Mouse (Mus musculus) liver, adult 2 months (tissue): Measurements from ENCODE around the gene Ndufc2. TPM values are rescaled to one million over a fixed set of nuclear protein-coding genes. Genes with fewer than 3 reads are reported as not detected.
"Not testable (repeated sequence)": the region's sequence is repeated elsewhere in the genome, so short reads cannot be mapped to it uniquely, and the experiment has no call there.

Experiments used
- DNase-seq: peaks from one replicate; pipeline ENCODE4 v3.0.0-alpha.2; 2011; ENCODE audit warnings: low read depth, low spot score; ENCODE audit errors: extremely low read depth
- H3K27ac ChIP-seq: fragments of 200-500 bp; replicated peaks from 2 replicates; pipeline ENCODE4 v1.5.1; 2012; ENCODE audit warnings: low read depth, mild to moderate bottlenecking, control low read depth, inconsistent platforms, low read length; ENCODE audit not compliant: insufficient read depth
- H3K27me3 ChIP-seq: fragments of 200-500 bp; 2 replicates; pipeline ENCODE4 v1.6.1; 2012; ENCODE audit warnings: mild to moderate bottlenecking, moderate library complexity, low read length, inconsistent platforms; ENCODE audit not compliant: control insufficient read depth, insufficient read depth
- H3K36me3 ChIP-seq: fragments of 200-500 bp; 2 replicates; pipeline ENCODE4 v1.6.1; 2012; ENCODE audit warnings: low read length, inconsistent platforms; ENCODE audit not compliant: control insufficient read depth, insufficient read depth
- H3K4me1 ChIP-seq: fragments of 200-500 bp; 2 replicates; pipeline ENCODE4 v1.6.1; 2011; ENCODE audit warnings: low read length; ENCODE audit not compliant: control insufficient read depth, insufficient read depth
- H3K4me3 ChIP-seq: fragments of 200-500 bp; 2 replicates; pipeline ENCODE4 v1.5.1; 2011; ENCODE audit warnings: low read depth, mild to moderate bottlenecking, control low read depth, low read length, moderate library complexity; ENCODE audit not compliant: insufficient read depth
- H3K79me2 ChIP-seq: fragments of 200-500 bp; 2 replicates; pipeline ENCODE4 v1.6.1; 2012; ENCODE audit warnings: inconsistent platforms, mild to moderate bottlenecking, low read length, moderate library complexity; ENCODE audit not compliant: control insufficient read depth, insufficient read depth
- H3K9ac ChIP-seq: fragments of 200-500 bp; 2 replicates; pipeline ENCODE4 v1.6.1; 2012; ENCODE audit warnings: low read depth, mild to moderate bottlenecking, control low read depth, inconsistent platforms, low read length
- CTCF ChIP-seq: fragments of 200-500 bp; IDR thresholded peaks from 2 replicates; pipeline ENCODE4 v1.5.1; 2011; ENCODE audit warnings: low read depth, low read length, control low read depth
- POLR2A ChIP-seq: fragments of 200-500 bp; IDR thresholded peaks from 2 replicates; pipeline ENCODE4 v1.6.1; 2011; ENCODE audit warnings: low read length, control low read depth; ENCODE audit not compliant: insufficient read depth; ENCODE audit errors: extremely low read depth
- WGBS: fragments of 180-500 bp; shearing (Covaris S2); methylation state at CpG from one replicate; pipeline ENCODE4 v1.1.7; 2018; 5-methylcytosine and 5-hydroxymethylcytosine counted together
- polyA plus RNA-seq: library from polyadenylated mRNA; depleted of rRNA; stranded (reverse); fragments of >200 nt; gene quantifications from 2 replicates; pipeline ENCODE4 v1.2.3, GENCODE M21; 2012
- total RNA-seq: library from RNA; depleted of rRNA; stranded (reverse); fragments of >200 nt; gene quantifications from 2 replicates; pipeline ENCODE4 v1.2.3, GENCODE M21; 2014

Ndufc2 gene
- total and polyA plus RNA-seq, 2 experiments: 204 to 221 TPM

- peaks cover 39% of the 10 kb centered on the region for H3K4me1 ChIP-seq
- peak overlapping the region; percentile 94 for H3K27ac ChIP-seq
- TF ChIP-seq POLR2A: no peak
- TF ChIP-seq CTCF: no peak
- no peak overlapping the region for H3K4me3 ChIP-seq
- WGBS: 21% methylated on average over 5 of the region's 5 CpGs
- H3K36me3 ChIP-seq: no peaks in the 10 kb centered on the region
- H3K27me3 ChIP-seq: no peaks in the 10 kb centered on the region
- 0 out of 2 replicates have a peak overlapping the region, but pooled peaks have one; percentile 13 for H3K9ac ChIP-seq
- DNase-seq: peak; percentile 100
- no peaks in the 10 kb centered on the region for H3K79me2 ChIP-seq
These were observed 24.0 kb downstream of the Ndufc2 start for GRCm38 (mm10) chr7:97423754-97424153.

- WGBS: 9% methylated on average over 12 of the region's 12 CpGs
- Histone ChIP-seq H3K79me2 (no peaks in the 10 kb centered on the region), H3K27ac (no peak overlapping the region), H3K4me1 (peaks cover 33% of the 10 kb centered on the region), H3K4me3 (no peak overlapping the region), H3K27me3 (no peaks in the 10 kb centered on the region), H3K9ac (no peak overlapping the region), H3K36me3 (no peaks in the 10 kb centered on the region)
- peak; percentile 48 for DNase-seq
- peak; percentile 92 for TF ChIP-seq CTCF
- TF ChIP-seq POLR2A: no peak
These were observed 24.9 kb downstream of the Ndufc2 start for GRCm38 (mm10) chr7:97424621-97425245.

- Histone ChIP-seq H3K9ac (no peak overlapping the region), H3K79me2 (no peaks in the 10 kb centered on the region), H3K27me3 (no peaks in the 10 kb centered on the region), H3K36me3 (no peaks in the 10 kb centered on the region), H3K4me1 (peaks cover 20% of the 10 kb centered on the region), H3K4me3 (no peak overlapping the region), H3K27ac (no peak overlapping the region)
- no peak for DNase-seq
- 76% methylated on average over 6 of the region's 6 CpGs for WGBS
- TF ChIP-seq POLR2A: no peak
- TF ChIP-seq CTCF: no peak
These were observed 26.8 kb downstream of the Ndufc2 start for GRCm38 (mm10) chr7:97426566-97426965.

GRCm38 (mm10) chr7:97427296-97427695 is 27.5 kb downstream of the Ndufc2 start:
- no peaks in the 10 kb centered on the region for H3K27me3 ChIP-seq
- H3K27ac ChIP-seq: no peak overlapping the region
- no peak overlapping the region for H3K4me3 ChIP-seq
- no peak for DNase-seq
- H3K36me3 ChIP-seq: no peaks in the 10 kb centered on the region
- WGBS: 88% methylated on average over 6 of the region's 6 CpGs
- peaks cover 15% of the 10 kb centered on the region for H3K4me1 ChIP-seq
- H3K79me2 ChIP-seq: no peaks in the 10 kb centered on the region
- no peak overlapping the region for H3K9ac ChIP-seq
- no peak for TF ChIP-seq POLR2A
- TF ChIP-seq CTCF: no peak

- peak; percentile 87 for DNase-seq
- no peaks in the 10 kb centered on the region for H3K79me2 ChIP-seq
- no peak overlapping the region for H3K9ac ChIP-seq
- peaks cover 10% of the 10 kb centered on the region for H3K4me1 ChIP-seq
- H3K27me3 ChIP-seq: no peaks in the 10 kb centered on the region
- no peak overlapping the region for H3K4me3 ChIP-seq
- no peak for TF ChIP-seq POLR2A
- no peak for TF ChIP-seq CTCF
- 39% methylated on average over 5 of the region's 5 CpGs for WGBS
- no peaks in the 10 kb centered on the region for H3K36me3 ChIP-seq
- H3K27ac ChIP-seq: no peak overlapping the region
These were observed 28.1 kb downstream of the Ndufc2 start for GRCm38 (mm10) chr7:97427778-97428420.

GRCm38 (mm10) chr7:97429705-97430104 is 29.9 kb downstream of the Ndufc2 start:
- Histone ChIP-seq H3K27ac (no peak overlapping the region), H3K4me1 (peaks cover 2% of the 10 kb centered on the region; the same call in 1 of the 2 replicates), H3K27me3 (no peaks in the 10 kb centered on the region), H3K36me3 (no peaks in the 10 kb centered on the region), H3K9ac (no peak overlapping the region), H3K4me3 (no peak overlapping the region), H3K79me2 (no peaks in the 10 kb centered on the region)
- TF ChIP-seq CTCF (no peak), POLR2A (no peak)
- no peak for DNase-seq
- WGBS: 12% methylated on average over 5 of the region's 5 CpGs

GRCm38 (mm10) chr7:97433517-97433916 is 33.7 kb downstream of the Ndufc2 start:
- H3K4me1 ChIP-seq, H3K9ac ChIP-seq, H3K36me3 ChIP-seq, H3K27me3 ChIP-seq, H3K4me3 ChIP-seq, DNase-seq, H3K27ac ChIP-seq, H3K79me2 ChIP-seq: not testable (repeated sequence)
- WGBS: 68% methylated on average over 3 of the region's 3 CpGs
